Mouse (Mus musculus) stomach, embryonic 15.5 days (tissue): ENCODE results near the gene Kif1b. TPM values are rescaled to one million over a fixed set of nuclear protein-coding genes. Genes with fewer than 3 reads are reported as not detected.

Source experiments
- ATAC-seq: fragments of 200-750 bp; cut with Nextera tagmentation; 2 replicates; pipeline ENCODE4 v1.8.0; 2017; ENCODE audit warnings: low read depth, moderate number of reproducible peaks, moderate TSS enrichment; ENCODE audit not compliant: insufficient read depth, low FRiP score
- H3K27ac ChIP-seq: fragments of 300-500 bp; sonication (generic); 2 replicates; pipeline ENCODE4 v1.5.1; 2015; ENCODE audit warnings: mild to moderate bottlenecking, inconsistent platforms
- H3K27me3 ChIP-seq: fragments of 300-500 bp; sonication (generic); replicated peaks from 2 replicates; pipeline ENCODE4 v1.6.1; 2015; ENCODE audit warnings: inconsistent platforms
- H3K36me3 ChIP-seq: fragments of 300-500 bp; sonication (generic); 2 replicates; pipeline ENCODE4 v1.6.1; 2015; ENCODE audit warnings: inconsistent platforms
- H3K4me1 ChIP-seq: fragments of 300-500 bp; sonication (generic); 2 replicates; pipeline ENCODE4 v1.6.1; 2015; ENCODE audit warnings: inconsistent platforms
- H3K4me2 ChIP-seq: fragments of 300-500 bp; sonication (generic); 2 replicates; pipeline ENCODE4 v1.6.1; 2015; ENCODE audit warnings: mild to moderate bottlenecking, inconsistent platforms
- H3K4me3 ChIP-seq: fragments of 300-500 bp; sonication (generic); replicated peaks from 2 replicates; pipeline ENCODE4 v1.5.1; 2015; ENCODE audit warnings: inconsistent platforms
- H3K9ac ChIP-seq: fragments of 300-500 bp; sonication (generic); 2 replicates; pipeline ENCODE4 v1.6.1; 2015; ENCODE audit warnings: inconsistent platforms
- H3K9me3 ChIP-seq: fragments of 300-500 bp; sonication (generic); 2 replicates; pipeline ENCODE4 v1.6.1; 2016; ENCODE audit warnings: inconsistent platforms
- WGBS: fragments of 180-500 bp; shearing (Covaris S2); methylation state at CpG from one replicate; pipeline ENCODE4 v1.1.7; 2015; 5-methylcytosine and 5-hydroxymethylcytosine counted together
- polyA plus RNA-seq: library from polyadenylated mRNA; unstranded; fragments of >200 nt; fragmentation: Nextera tagmentation; extraction: Ambion mirVana; gene quantifications from 2 replicates; pipeline ENCODE4 v1.2.1, GENCODE M21; 2015

Gene Kif1b
- polyA plus RNA-seq, 1 experiment from 2014 or later, result 39.3 TPM

GRCm38 (mm10) chr4:149161166-149161565, 146.3 kb downstream of the Kif1b start:
- peaks cover 11% of the 10 kb centered on the region for H3K4me1 ChIP-seq
- H3K27me3 ChIP-seq, result no peaks in the 10 kb centered on the region
- H3K36me3 ChIP-seq, result peaks cover 56% of the 10 kb centered on the region
- H3K27ac ChIP-seq, result no peak overlapping the region
- no peak overlapping the region for H3K9ac ChIP-seq
- no peak for ATAC-seq
- 90% methylated on average over 6 of the region's 6 CpGs for WGBS
- no peaks in the 10 kb centered on the region for H3K9me3 ChIP-seq
- no peak overlapping the region for H3K4me2 ChIP-seq
- no peak overlapping the region for H3K4me3 ChIP-seq

GRCm38 (mm10) chr4:149159891-149160290, 147.6 kb downstream of the Kif1b start:
- Histone ChIP-seq H3K36me3 (peaks cover 65% of the 10 kb centered on the region), H3K4me2 (no peak overlapping the region), H3K9ac (no peak overlapping the region), H3K4me1 (0 out of 2 replicates have a peak, but pooled peaks cover under 1% of the 10 kb centered on the region), H3K27ac (no peak overlapping the region), H3K4me3 (no peak overlapping the region), H3K9me3 (no peaks in the 10 kb centered on the region), H3K27me3 (no peaks in the 10 kb centered on the region)
- no peak for ATAC-seq
- 86% methylated on average over 13 of the region's 13 CpGs for WGBS

- peaks cover 65% of the 10 kb centered on the region for H3K36me3 ChIP-seq
- H3K9ac ChIP-seq, result no peak overlapping the region
- H3K27me3 ChIP-seq, result no peaks in the 10 kb centered on the region
- no peak overlapping the region for H3K4me2 ChIP-seq
- H3K9me3 ChIP-seq, result no peaks in the 10 kb centered on the region
- no peak overlapping the region for H3K4me3 ChIP-seq
- no peak overlapping the region for H3K27ac ChIP-seq
- H3K4me1 ChIP-seq, result no peaks in the 10 kb centered on the region
- no peak for ATAC-seq
- 83% methylated on average over 2 of the region's 2 CpGs for WGBS
These were observed 148.3 kb downstream of the Kif1b start for GRCm38 (mm10) chr4:149159203-149159602.

GRCm38 (mm10) chr4:149157415-149157973, 150.0 kb downstream of the Kif1b start:
- no peak overlapping the region for H3K4me2 ChIP-seq
- H3K27me3 ChIP-seq, result no peaks in the 10 kb centered on the region
- H3K4me3 ChIP-seq, result no peak overlapping the region
- WGBS, result 91% methylated on average over 8 of the region's 8 CpGs
- no peaks in the 10 kb centered on the region for H3K9me3 ChIP-seq
- H3K36me3 ChIP-seq, result peaks cover 75% of the 10 kb centered on the region
- H3K4me1 ChIP-seq, result no peaks in the 10 kb centered on the region
- 0 out of 2 replicates have a peak, but pooled peaks have one; percentile 19 for ATAC-seq
- no peak overlapping the region for H3K27ac ChIP-seq
- H3K9ac ChIP-seq, result no peak overlapping the region

GRCm38 (mm10) chr4:149155711-149156110, 151.8 kb downstream of the Kif1b start:
- Histone ChIP-seq H3K4me3 (no peak overlapping the region), H3K4me1 (no peaks in the 10 kb centered on the region), H3K9ac (no peak overlapping the region), H3K36me3 (peaks cover 78% of the 10 kb centered on the region), H3K4me2 (no peak overlapping the region), H3K9me3 (no peaks in the 10 kb centered on the region), H3K27me3 (no peaks in the 10 kb centered on the region), H3K27ac (no peak overlapping the region)
- WGBS, result 88% methylated on average over 6 of the region's 6 CpGs
- no peak for ATAC-seq

GRCm38 (mm10) chr4:149154859-149155258, 152.6 kb downstream of the Kif1b start:
- Histone ChIP-seq H3K9ac (no peak overlapping the region), H3K4me1 (no peaks in the 10 kb centered on the region), H3K27ac (no peak overlapping the region), H3K27me3 (no peaks in the 10 kb centered on the region), H3K9me3 (no peaks in the 10 kb centered on the region), H3K36me3 (peaks cover 81% of the 10 kb centered on the region), H3K4me3 (no peak overlapping the region), H3K4me2 (no peak overlapping the region)
- 96% methylated on average over 7 of the region's 7 CpGs for WGBS
- no peak for ATAC-seq

GRCm38 (mm10) chr4:149150721-149151120, 156.8 kb downstream of the Kif1b start:
- Histone ChIP-seq H3K9me3 (no peaks in the 10 kb centered on the region), H3K27ac (no peak overlapping the region), H3K9ac (no peak overlapping the region), H3K4me1 (peaks cover 10% of the 10 kb centered on the region; the same call in 1 of the 2 replicates), H3K4me3 (no peak overlapping the region), H3K27me3 (no peaks in the 10 kb centered on the region), H3K4me2 (no peak overlapping the region), H3K36me3 (peaks cover 45% of the 10 kb centered on the region)
- no peak for ATAC-seq
- 92% methylated on average over 11 of the region's 11 CpGs for WGBS

- H3K4me1 ChIP-seq, result peaks cover 10% of the 10 kb centered on the region; the same call in 1 of the 2 replicates
- H3K9me3 ChIP-seq, result no peaks in the 10 kb centered on the region
- H3K9ac ChIP-seq, result no peak overlapping the region
- H3K27ac ChIP-seq, result no peak overlapping the region
- 0 out of 2 replicates have a peak, but pooled peaks have one; percentile 11 for ATAC-seq
- no peak overlapping the region for H3K4me3 ChIP-seq
- 71% methylated on average over 11 of the region's 11 CpGs for WGBS
- no peaks in the 10 kb centered on the region for H3K27me3 ChIP-seq
- H3K36me3 ChIP-seq, result peaks cover 42% of the 10 kb centered on the region
- H3K4me2 ChIP-seq, result no peak overlapping the region
These were observed 157.2 kb downstream of the Kif1b start for GRCm38 (mm10) chr4:149150256-149150655.

GRCm38 (mm10) chr4:149149611-149150010, 157.9 kb downstream of the Kif1b start:
- 65% methylated on average over 7 of the region's 7 CpGs for WGBS
- no peaks in the 10 kb centered on the region for H3K27me3 ChIP-seq
- H3K27ac ChIP-seq, result no peak overlapping the region
- H3K9ac ChIP-seq, result no peak overlapping the region
- peaks cover 10% of the 10 kb centered on the region; the same call in 1 of the 2 replicates for H3K4me1 ChIP-seq
- H3K36me3 ChIP-seq, result peaks cover 35% of the 10 kb centered on the region
- no peak overlapping the region for H3K4me2 ChIP-seq
- no peak overlapping the region for H3K4me3 ChIP-seq
- H3K9me3 ChIP-seq, result no peaks in the 10 kb centered on the region
- ATAC-seq, result peak; percentile 36; the same call in 1 of the 2 replicates

- peaks cover 10% of the 10 kb centered on the region; the same call in 1 of the 2 replicates for H3K4me1 ChIP-seq
- no peak overlapping the region for H3K4me3 ChIP-seq
- 79% methylated on average over 9 of the region's 9 CpGs for WGBS
- no peak overlapping the region for H3K4me2 ChIP-seq
- H3K9me3 ChIP-seq, result no peaks in the 10 kb centered on the region
- no peaks in the 10 kb centered on the region for H3K27me3 ChIP-seq
- H3K36me3 ChIP-seq, result peaks cover 35% of the 10 kb centered on the region
- H3K9ac ChIP-seq, result no peak overlapping the region
- ATAC-seq, result no peak
- no peak overlapping the region for H3K27ac ChIP-seq
These were observed 158.3 kb downstream of the Kif1b start for GRCm38 (mm10) chr4:149149196-149149595.

GRCm38 (mm10) chr4:149148084-149148483, 159.4 kb downstream of the Kif1b start:
- Histone ChIP-seq H3K27ac (peak overlapping the region; percentile 18), H3K27me3 (no peaks in the 10 kb centered on the region), H3K4me1 (peaks cover 10% of the 10 kb centered on the region; the same call in 1 of the 2 replicates), H3K9me3 (no peaks in the 10 kb centered on the region), H3K4me2 (no peak overlapping the region), H3K36me3 (peaks cover 24% of the 10 kb centered on the region), H3K4me3 (no peak overlapping the region), H3K9ac (no peak overlapping the region)
- WGBS, result 69% methylated on average over 4 of the region's 4 CpGs
- ATAC-seq, result no peak

GRCm38 (mm10) chr4:149147528-149147927, 160.0 kb downstream of the Kif1b start:
- 63% methylated on average over 7 of the region's 7 CpGs for WGBS
- no peak for ATAC-seq
- peak overlapping the region; percentile 18 for H3K27ac ChIP-seq
- H3K9ac ChIP-seq, result no peak overlapping the region
- no peaks in the 10 kb centered on the region for H3K9me3 ChIP-seq
- H3K4me2 ChIP-seq, result no peak overlapping the region
- peaks cover 18% of the 10 kb centered on the region for H3K36me3 ChIP-seq
- H3K27me3 ChIP-seq, result no peaks in the 10 kb centered on the region
- H3K4me3 ChIP-seq, result no peak overlapping the region
- peaks cover 10% of the 10 kb centered on the region; the same call in 1 of the 2 replicates for H3K4me1 ChIP-seq
